Comparison of ENCODE assay signal across 7 mouse cellular contexts in the genomic region with DNA sequence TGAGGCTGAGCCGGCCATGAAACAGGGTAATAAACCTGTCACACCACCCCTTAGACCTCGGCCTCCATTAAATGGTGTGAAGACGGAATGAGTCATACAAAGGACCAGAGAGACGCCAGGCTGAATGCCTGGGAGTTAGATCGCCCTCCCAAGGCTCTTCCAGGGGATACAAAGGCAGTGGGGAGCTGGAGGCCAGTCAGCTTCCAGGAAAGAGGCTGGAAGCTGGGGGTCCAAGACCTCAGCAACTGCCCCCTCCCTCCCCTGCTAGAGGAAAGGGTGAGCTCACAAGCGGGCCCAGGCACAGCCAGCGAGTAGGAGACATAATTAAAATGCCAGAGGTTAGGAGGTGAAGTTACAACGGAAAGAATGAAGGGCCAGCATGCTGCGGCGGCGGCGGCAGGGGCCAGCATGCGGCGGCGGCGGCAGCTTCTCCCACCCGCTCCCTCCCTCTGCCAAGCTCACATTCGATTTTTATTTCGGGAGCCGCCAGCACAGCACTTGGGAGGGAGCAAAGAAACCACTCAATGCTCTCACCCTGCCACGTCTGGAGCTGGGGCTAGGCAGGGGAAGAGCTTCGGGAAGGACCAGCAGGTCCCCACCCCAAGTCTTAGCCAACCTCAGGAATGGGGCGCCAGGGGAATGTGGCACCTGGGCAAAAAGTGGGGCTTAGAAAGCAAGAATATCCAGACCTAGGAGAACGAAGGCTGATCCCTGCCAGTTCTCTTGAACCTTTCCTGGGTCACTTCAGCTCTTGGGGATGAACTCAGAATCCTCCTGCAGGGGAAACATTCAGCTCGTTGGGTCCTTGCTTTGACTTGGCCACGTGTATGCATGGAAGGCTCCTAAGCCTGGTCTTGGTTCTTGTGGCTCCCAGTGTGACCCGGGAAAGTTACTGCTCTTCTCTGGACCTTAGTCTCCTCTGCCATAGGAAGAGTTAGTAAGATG. TPM values are rescaled to one million over a fixed set of nuclear protein-coding genes. Genes with fewer than 3 reads are reported as not detected.
DNase-seq lines count a peak whose midpoint lies in the region; ATAC-seq and TF ChIP-seq lines count a peak whose summit lies in the region.

No protein-coding gene starts in this region.

- peak overlapping the region; percentile 29; the same call in 1 of the 2 replicates for H3K4me2 ChIP-seq in lung, postnatal 0 days (replicated peaks; ENCODE audit: low read depth, low read length)
- peak overlapping the region; percentile 59 for H3K4me2 ChIP-seq in hindbrain, embryonic 16.5 days (ENCODE audit: low read length)
- peak overlapping the region; percentile 41 for H3K4me2 ChIP-seq in neural tube, embryonic 14.5 days (ENCODE audit: low read depth, low read length)

- H3K4me1 ChIP-seq in lung, postnatal 0 days (ENCODE audit: insufficient read depth, low read depth, low read length): no peaks in the 10 kb centered on the region
- H3K4me1 ChIP-seq in embryonic fibroblast, embryonic 13.5 days (ENCODE audit: control insufficient read depth, insufficient read depth, low read length): peaks cover 10% of the 10 kb centered on the region
- H3K4me1 ChIP-seq in hindbrain, embryonic 16.5 days (ENCODE audit: control insufficient read depth, insufficient read depth, low read depth, low read length): peaks cover 15% of the 10 kb centered on the region
- peaks cover 9% of the 10 kb centered on the region; the same call in 1 of the 2 replicates for H3K4me1 ChIP-seq in neural tube, embryonic 14.5 days (ENCODE audit: control insufficient read depth, insufficient read depth, low read length)
- no peaks in the 10 kb centered on the region for H3K4me1 ChIP-seq in thymus, adult 2 months (replicated peaks; ENCODE audit: control insufficient read depth, insufficient read depth, low read length)

- no peak overlapping the region for H3K9ac ChIP-seq in lung, postnatal 0 days (replicated peaks; ENCODE audit: low read depth)
- peak overlapping the region; percentile 62 for H3K9ac ChIP-seq in hindbrain, embryonic 16.5 days (ENCODE audit: low read depth, low read length)
- peak overlapping the region; percentile 5; the same call in 1 of the 2 replicates for H3K9ac ChIP-seq in neural tube, embryonic 14.5 days (replicated peaks; ENCODE audit: low read depth, low read length)

- DNase-seq in lung, postnatal 0 days (ENCODE audit: low spot score): peak; percentile 64
- DNase-seq in lung, postnatal 36 days: no peak
- DNase-seq in spleen, postnatal 14 days (ENCODE audit: low spot score in 2 of 2): no peak
- no peak for DNase-seq in thymus, adult 2 months

- TF ChIP-seq POLR2A in embryonic fibroblast, embryonic 13.5 days (IDR thresholded peaks at IDR 0.05; ENCODE audit: low read depth, low read length): peak; percentile 49
- TF ChIP-seq POLR2A in thymus, adult 2 months (IDR thresholded peaks at IDR 0.05; ENCODE audit: control insufficient read depth, extremely low read depth, insufficient read depth, low read length, poor library complexity): no peak

- TF ChIP-seq CTCF in lung, postnatal 0 days (IDR thresholded peaks at IDR 0.05): peak; percentile 18; the same call in 1 of the 2 replicates
- no peak for TF ChIP-seq CTCF in embryonic fibroblast, embryonic 13.5 days (IDR thresholded peaks at IDR 0.05; ENCODE audit: borderline replicate concordance, insufficient read depth, low read length)
- TF ChIP-seq CTCF in thymus, adult 2 months (IDR thresholded peaks at IDR 0.05; ENCODE audit: borderline replicate concordance, control insufficient read depth, extremely low read depth, insufficient read depth, low read length, poor library complexity): no peak

- no peaks in the 10 kb centered on the region for H3K27me3 ChIP-seq in lung, postnatal 0 days (replicated peaks; ENCODE audit: insufficient read depth, low read length)
- H3K27me3 ChIP-seq in hindbrain, embryonic 16.5 days (replicated peaks; ENCODE audit: control insufficient read depth, insufficient read depth, low read length): peaks cover 17% of the 10 kb centered on the region
- no peaks in the 10 kb centered on the region; the same call in 1 of the 2 replicates for H3K27me3 ChIP-seq in neural tube, embryonic 14.5 days (ENCODE audit: control insufficient read depth, insufficient read depth, low read length)
- peaks cover 13% of the 10 kb centered on the region; the same call in 1 of the 2 replicates for H3K27me3 ChIP-seq in thymus, adult 2 months (ENCODE audit: control insufficient read depth, insufficient read depth, low read length)

- WGBS in lung, postnatal 0 days: 8% methylated on average over 27 of the region's 27 CpGs
- 7% methylated on average over 27 of the region's 27 CpGs for WGBS in hindbrain, embryonic 16.5 days
- 3% methylated on average over 27 of the region's 27 CpGs for WGBS in neural tube, embryonic 14.5 days
- WGBS in thymus, adult 2 months: 15% methylated on average over 27 of the region's 27 CpGs

- no peak for TF ChIP-seq EP300 in lung, postnatal 0 days (IDR thresholded peaks at IDR 0.05)

- peak overlapping the region; percentile 62 for H3K27ac ChIP-seq in lung, postnatal 0 days (ENCODE audit: low read length)
- peak overlapping the region; percentile 100 for H3K27ac ChIP-seq in embryonic fibroblast, embryonic 13.5 days (ENCODE audit: insufficient read depth, low read length)
- H3K27ac ChIP-seq in hindbrain, embryonic 16.5 days (ENCODE audit: low read depth, low read length): peak overlapping the region; percentile 4; the same call in 1 of the 2 replicates
- peak overlapping the region; percentile 22; the same call in 1 of the 2 replicates for H3K27ac ChIP-seq in neural tube, embryonic 14.5 days (ENCODE audit: low read depth, low read length)
- no peak overlapping the region for H3K27ac ChIP-seq in thymus, adult 2 months (ENCODE audit: control insufficient read depth, insufficient read depth, low read length)

- peak; percentile 35 for ATAC-seq in lung, postnatal 0 days
- ATAC-seq in hindbrain, embryonic 16.5 days: no peak
- peak; percentile 61 for ATAC-seq in neural tube, embryonic 14.5 days (ENCODE audit: low read depth)

- H3K36me3 ChIP-seq in lung, postnatal 0 days (ENCODE audit: insufficient read depth, low read length): no peaks in the 10 kb centered on the region
- H3K36me3 ChIP-seq in hindbrain, embryonic 16.5 days (ENCODE audit: control insufficient read depth, insufficient read depth, low read length): no peaks in the 10 kb centered on the region
- no peaks in the 10 kb centered on the region for H3K36me3 ChIP-seq in neural tube, embryonic 14.5 days (ENCODE audit: control insufficient read depth, insufficient read depth, low read length)
- no peaks in the 10 kb centered on the region for H3K36me3 ChIP-seq in thymus, adult 2 months (ENCODE audit: control insufficient read depth, insufficient read depth, low read length)

- H3K4me3 ChIP-seq in lung, postnatal 0 days (ENCODE audit: low read depth, low read length): no peak overlapping the region
- peak overlapping the region; percentile 4; the same call in 1 of the 2 replicates for H3K4me3 ChIP-seq in embryonic fibroblast, embryonic 13.5 days (ENCODE audit: insufficient read depth, low read length)
- H3K4me3 ChIP-seq in hindbrain, embryonic 16.5 days (ENCODE audit: low read length): peak overlapping the region; percentile 26
- peak overlapping the region; percentile 1; the same call in 1 of the 2 replicates for H3K4me3 ChIP-seq in neural tube, embryonic 14.5 days (ENCODE audit: low read depth, low read length)
- no peak overlapping the region for H3K4me3 ChIP-seq in thymus, adult 2 months (ENCODE audit: control insufficient read depth, insufficient read depth, low read length)

- H3K9me3 ChIP-seq in lung, postnatal 0 days (ENCODE audit: low read length): no peaks in the 10 kb centered on the region
- H3K9me3 ChIP-seq in hindbrain, embryonic 16.5 days (ENCODE audit: control insufficient read depth, low read length): no peaks in the 10 kb centered on the region
- H3K9me3 ChIP-seq in neural tube, embryonic 14.5 days (ENCODE audit: control insufficient read depth, low read length): no peaks in the 10 kb centered on the region

RNA-seq across cellular contexts. Expression of a gene that starts 54.9 kb away (rescaled TPM):
- polyA plus RNA-seq in lung, postnatal 0 days (2015; fragmentation: Nextera tagmentation; extraction: Ambion mirVana): 464 and 478 TPM in 2 replicates
- 6,098 and 7,850 TPM in 2 replicates for polyA plus RNA-seq in embryonic fibroblast, embryonic 13.5 days (2011; ENCODE audit: insufficient read length, low read depth, missing spikeins)
- polyA plus RNA-seq in hindbrain, embryonic 16.5 days (2015; fragmentation: Nextera tagmentation; extraction: Ambion mirVana): 105 and 275 TPM in 2 replicates
- 7.4 and 239 TPM in 2 replicates for polyA plus RNA-seq in neural tube, embryonic 14.5 days (2014; fragmentation: Nextera tagmentation; extraction: Ambion mirVana)
- 11.9 and 18.7 TPM in 2 replicates for polyA plus RNA-seq in thymus, adult 2 months (2012; rRNA removed)

Comparison
In these comparisons a context has a peak if more than half of its experiments do, and no peak if none do; other contexts are left out.
1. H3K4me3 ChIP-seq: peak in embryonic fibroblast, embryonic 13.5 days (single experiment), hindbrain, embryonic 16.5 days (single experiment) and neural tube, embryonic 14.5 days (single experiment); none in lung, postnatal 0 days (single experiment) and thymus, adult 2 months (single experiment).
2. RNA of a gene that starts 54.9 kb away (polyA plus RNA-seq): 6,098 to 7,850 TPM in embryonic fibroblast, embryonic 13.5 days; 464 to 478 TPM in lung, postnatal 0 days, 105 to 275 TPM in hindbrain, embryonic 16.5 days, 11.9 to 18.7 TPM in thymus, adult 2 months and 7.4 to 239 TPM in neural tube, embryonic 14.5 days; every median in the first group is over 10 times any median in the second.
3. Peak in every context shown above with its lines, with median percentiles within 50 percentile points of each other: H3K4me2 ChIP-seq.